Mouse (Mus musculus): ENCODE measurements around the gene Lhx5.

The Lhx5 gene

GRCm38 (mm10) chr5:120431649-120432485 is at the start of gene Lhx5:
Lhx5 (plus strand) TSS chr5:120431699.
- DNase-seq (ENCODE audit: low read depth, low spot score): no peak

DNA sequence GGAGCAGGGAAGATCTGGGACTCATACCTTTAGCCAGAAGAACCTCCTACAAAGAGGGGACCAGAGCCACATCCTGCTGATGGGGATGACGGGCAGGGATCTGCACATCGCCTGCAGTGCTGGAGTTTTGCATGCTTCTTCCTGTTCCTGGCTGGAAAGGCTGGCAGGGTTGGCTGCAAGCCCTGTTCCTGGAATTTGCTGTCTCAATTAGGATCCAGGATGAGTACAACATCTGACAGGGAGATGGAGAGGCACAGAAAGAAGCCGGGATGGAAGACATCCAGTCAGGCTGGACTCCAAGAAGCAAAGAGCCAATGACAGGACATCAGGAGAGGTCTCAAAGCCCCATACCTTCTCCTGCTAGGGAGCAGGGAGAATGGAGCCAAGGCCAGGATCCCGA is 45.1 kb upstream of the Lhx5 start:
- no peak for DNase-seq (ENCODE audit: low read depth, low spot score)

GRCm38 (mm10) chr5:120388765-120389164 is 42.7 kb upstream of the Lhx5 start:
- DNase-seq (ENCODE audit: low read depth, low spot score): no peak

- DNase-seq (ENCODE audit: low read depth, low spot score): no peak
Observed at GRCm38 (mm10) chr5:120389973-120390372, 41.5 kb upstream of the Lhx5 start.

GRCm38 (mm10) chr5:120393871-120394667 is 37.4 kb upstream of the Lhx5 start:
- no peak for DNase-seq (ENCODE audit: low read depth, low spot score)

- DNase-seq (ENCODE audit: low read depth, low spot score): no peak
Observed at GRCm38 (mm10) chr5:120397988-120398387, 33.5 kb upstream of the Lhx5 start.

DNA sequence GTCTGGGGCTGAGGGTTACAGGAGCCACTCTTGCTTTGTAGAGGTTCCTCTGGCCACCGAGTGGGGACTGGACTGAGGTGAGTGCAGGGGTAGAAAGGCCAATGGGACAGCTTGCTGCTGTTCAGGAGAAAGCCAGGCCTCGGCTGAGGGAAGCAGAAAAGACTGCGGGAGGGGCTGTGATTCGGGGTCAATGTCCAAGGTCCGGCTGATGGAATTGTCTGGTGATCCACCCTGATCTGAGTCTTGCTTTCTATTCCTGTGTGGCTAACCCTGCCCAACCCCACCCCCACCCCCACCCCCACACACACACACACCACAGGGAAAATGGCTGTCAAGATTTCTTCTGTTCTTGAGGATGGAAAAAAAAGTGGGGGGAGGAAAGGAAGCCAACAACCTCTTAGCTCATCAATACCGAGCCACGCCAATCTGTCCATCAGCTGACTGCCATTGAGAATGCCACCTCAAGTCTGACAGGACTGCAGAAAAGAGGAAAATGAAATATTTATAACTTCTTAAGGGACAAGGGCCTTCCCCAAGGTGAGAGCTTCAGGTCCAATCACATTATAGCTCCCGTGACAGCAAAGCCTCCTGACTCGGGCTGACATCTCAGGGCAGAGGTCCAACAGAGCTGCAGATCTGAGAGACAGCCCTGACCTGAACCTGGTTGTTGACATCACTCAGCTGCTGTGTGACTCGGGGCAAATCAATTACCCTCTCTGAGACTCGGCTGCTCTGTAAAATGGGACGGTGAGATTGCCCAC is 26.5 kb upstream of the Lhx5 start:
- no peak for DNase-seq (ENCODE audit: low read depth, low spot score)

- DNase-seq (ENCODE audit: low read depth, low spot score): no peak
Observed at GRCm38 (mm10) chr5:120408933-120409332, 22.6 kb upstream of the Lhx5 start.

GRCm38 (mm10) chr5:120409385-120410378 is 21.8 kb upstream of the Lhx5 start:
- no peak for DNase-seq (ENCODE audit: low read depth, low spot score)

DNA sequence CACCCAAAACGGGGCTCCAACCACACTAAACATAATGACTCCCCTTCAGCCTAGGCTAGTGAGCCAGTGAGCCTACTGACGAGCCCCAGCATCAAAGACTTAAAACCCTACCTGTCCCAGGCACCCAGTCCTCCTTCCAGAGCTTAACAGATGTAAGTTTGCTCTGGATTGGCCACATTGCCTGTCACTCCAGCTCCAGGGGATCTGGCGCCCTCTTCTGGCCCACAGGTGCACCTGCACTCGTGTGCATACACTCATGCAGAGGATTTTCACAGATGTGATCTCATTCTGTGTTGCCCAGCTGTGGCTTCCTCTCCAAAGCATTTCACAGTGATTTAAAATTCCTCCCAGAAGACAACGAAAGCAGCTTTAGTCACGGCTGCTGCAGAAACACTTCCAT is 18.1 kb upstream of the Lhx5 start:
- DNase-seq (ENCODE audit: low read depth, low spot score): no peak

DNA sequence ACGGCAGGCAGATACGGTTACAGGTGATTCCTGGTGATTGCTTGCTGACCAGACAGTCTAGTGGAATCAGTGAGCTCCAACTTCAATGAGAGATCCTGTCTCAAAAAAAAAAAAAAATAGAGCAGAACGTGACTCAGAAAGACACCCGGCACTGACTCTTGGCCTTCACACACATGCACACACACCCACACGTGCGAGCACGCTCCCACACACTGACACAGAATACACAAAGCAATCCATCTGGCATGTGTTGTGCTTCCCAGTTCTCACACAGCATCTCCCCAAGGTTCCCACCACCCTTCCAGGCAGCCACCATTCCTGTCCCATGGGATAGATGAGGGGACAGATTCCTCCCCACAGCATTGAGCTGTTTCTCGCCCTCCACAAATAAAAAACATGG is 11.4 kb upstream of the Lhx5 start:
- DNase-seq (ENCODE audit: low read depth, low spot score): no peak

GRCm38 (mm10) chr5:120424039-120424438 is 7.5 kb upstream of the Lhx5 start:
- peak; percentile 94 for DNase-seq (ENCODE audit: low read depth, low spot score)

- no peak for DNase-seq (ENCODE audit: low read depth, low spot score)
Observed at GRCm38 (mm10) chr5:120424657-120425056, 6.8 kb upstream of the Lhx5 start.

DNA sequence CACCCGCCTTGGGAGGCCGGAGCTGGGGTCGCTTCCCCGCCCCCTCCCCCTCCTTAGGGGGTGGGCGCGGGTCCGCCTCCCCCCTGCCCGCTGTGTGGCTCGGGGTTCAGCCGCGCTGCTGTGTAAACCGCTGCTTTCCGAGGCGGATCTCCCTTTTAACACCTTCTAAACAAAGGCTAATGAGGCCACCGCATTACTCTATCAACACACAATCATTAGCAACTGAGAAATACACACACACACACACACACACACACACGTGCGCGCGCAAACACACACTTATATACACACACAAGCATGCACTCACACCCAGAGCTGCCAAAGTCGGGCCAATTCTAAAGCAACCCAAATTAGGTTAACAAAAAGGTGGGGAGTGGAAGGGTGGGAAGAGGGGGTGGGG is 5.8 kb upstream of the Lhx5 start:
- no peak for DNase-seq (ENCODE audit: low read depth, low spot score)

- no peak for DNase-seq (ENCODE audit: low read depth, low spot score)
Observed at GRCm38 (mm10) chr5:120426572-120426971, 4.9 kb upstream of the Lhx5 start.

DNA sequence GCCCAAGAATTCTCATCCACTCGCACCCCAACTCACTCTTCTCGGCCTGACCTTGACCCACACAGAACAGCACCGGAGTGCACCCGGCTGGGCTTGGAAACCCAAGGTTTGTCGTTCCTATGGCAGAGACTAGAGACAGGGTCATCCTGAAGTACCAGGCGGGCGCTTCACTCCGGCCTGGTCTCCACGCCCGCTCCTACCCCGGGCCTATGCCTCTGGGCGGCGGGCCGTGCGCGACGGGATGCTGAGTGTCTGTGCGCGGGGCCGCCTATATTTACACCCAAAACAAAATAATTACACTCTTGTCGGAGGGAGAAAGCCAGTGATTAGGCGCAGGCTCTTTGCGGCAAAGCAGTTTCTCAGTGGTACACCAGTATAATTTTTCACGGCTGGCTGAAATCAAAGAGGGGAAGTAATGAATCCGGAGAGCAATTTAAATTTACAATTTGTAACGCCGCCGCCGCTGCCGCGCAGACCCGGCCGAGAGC is 4.0 kb upstream of the Lhx5 start:
- DNase-seq (ENCODE audit: low read depth, low spot score): no peak

DNA sequence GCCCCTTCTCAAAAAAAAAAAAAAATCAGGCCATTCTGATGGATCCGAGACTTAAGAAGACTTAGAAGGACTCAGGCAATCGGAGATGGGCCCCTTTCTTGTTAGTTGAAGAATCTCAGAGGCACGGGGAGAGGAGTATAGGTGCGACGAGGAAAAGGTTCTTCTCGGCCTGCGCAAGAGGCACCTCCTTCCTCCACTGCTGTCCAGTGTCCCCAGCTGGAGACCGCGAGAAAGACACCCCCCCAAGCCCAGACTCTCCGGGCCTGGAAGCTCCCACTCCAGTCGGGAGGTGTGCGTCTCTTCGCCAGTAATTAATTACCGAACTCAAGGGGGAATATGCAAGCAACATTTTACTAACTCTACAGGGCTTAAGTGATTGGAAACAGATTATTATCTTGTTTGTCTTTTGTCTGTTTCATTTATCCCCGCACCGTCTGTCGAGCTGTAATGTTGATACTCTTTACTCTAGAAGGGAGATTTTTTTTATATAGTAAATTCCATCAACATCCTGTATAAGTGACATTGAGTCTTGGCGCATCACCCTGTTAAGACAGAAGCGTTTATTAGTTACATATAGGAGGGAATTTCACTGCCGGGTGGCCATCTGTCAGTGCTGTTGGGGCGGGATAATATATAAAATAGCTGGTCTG is 3.2 kb upstream of the Lhx5 start:
- DNase-seq (ENCODE audit: low read depth, low spot score): no peak

GRCm38 (mm10) chr5:120428990-120429389 is 2.5 kb upstream of the Lhx5 start:
- DNase-seq (ENCODE audit: low read depth, low spot score): no peak

GRCm38 (mm10) chr5:120429692-120430091 is 1.8 kb upstream of the Lhx5 start:
- no peak for DNase-seq (ENCODE audit: low read depth, low spot score)

- no peak for DNase-seq (ENCODE audit: low read depth, low spot score)
Observed at GRCm38 (mm10) chr5:120431001-120431583, 407 bp upstream of the Lhx5 start.

Data from forelimb bud, embryonic 11.5 days (tissue).